Mouse (Mus musculus): ENCODE results near the gene Dtnb.

- TF ChIP-seq CTCF (IDR thresholded peaks at IDR 0.05; ENCODE audit: low read depth) (no peak), EP300 (optimal IDR thresholded peaks at IDR 0.05) (no peak)
These were observed 114.3 kb downstream of the Dtnb start for GRCm38 (mm10) chr12:3686419-3686940.

All from stomach, postnatal 0 days (tissue).